Mouse (Mus musculus): Measurements from ENCODE around the gene Rab11fip2.

The Rab11fip2 gene

DNA sequence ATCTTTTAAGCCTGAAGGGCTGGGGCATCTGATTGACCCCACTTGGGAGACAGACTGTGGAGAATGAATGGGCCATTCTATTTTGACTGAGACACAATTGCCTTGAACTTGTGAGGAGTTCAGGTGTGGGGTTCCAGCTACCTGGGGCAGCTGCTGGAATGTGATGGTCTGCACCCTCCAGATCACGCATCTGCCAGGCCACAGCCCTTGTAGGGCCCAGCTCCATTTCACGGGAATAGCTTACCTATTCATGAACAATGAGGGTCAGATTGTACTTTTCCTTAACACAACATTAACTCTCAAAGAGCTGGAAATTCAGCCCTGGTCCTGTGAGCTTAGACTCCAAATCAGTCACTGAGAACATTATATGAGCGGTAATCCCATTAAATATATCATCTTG, 82.7 kb downstream of the Rab11fip2 start:
- DNase-seq (ENCODE audit: low read depth, low spot score), result no peak

DNA sequence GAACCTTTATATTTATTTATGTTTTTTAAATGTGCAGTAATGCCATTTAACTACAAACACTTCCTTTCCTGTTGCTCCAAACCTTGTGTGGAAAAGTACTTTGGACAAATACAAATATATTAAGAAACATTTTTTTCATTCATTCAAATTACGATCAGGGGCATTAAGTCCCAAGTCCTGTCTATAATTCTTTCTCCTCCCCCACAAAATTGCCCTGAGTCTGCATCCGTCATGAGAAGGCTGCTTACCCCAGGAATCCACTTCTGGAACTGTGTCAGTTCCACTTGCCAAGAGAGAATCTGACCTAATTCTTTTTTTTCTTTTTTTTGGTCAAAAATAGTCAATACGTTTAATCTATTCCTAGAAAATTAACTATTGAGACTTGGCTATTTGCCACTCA, 90.4 kb downstream of the Rab11fip2 start:
- DNase-seq (ENCODE audit: low read depth, low spot score), result no peak

All from ES-CJ7 (cell line).